Mouse (Mus musculus) heart, embryonic 16.5 days (tissue): ENCODE measurements around the gene Gm17334. TPM values are rescaled to one million over a fixed set of nuclear protein-coding genes. Genes with fewer than 3 reads are reported as not detected.

ENCODE experiments used
- ATAC-seq: fragments of 200-750 bp; cut with Nextera tagmentation; replicated peaks from 2 replicates; pipeline ENCODE4 v1.8.0; 2017; ENCODE audit warnings: moderate number of reproducible peaks; ENCODE audit not compliant: insufficient read depth, low FRiP score; ENCODE audit errors: extremely low read depth
- H3K27ac ChIP-seq: fragments of 300-500 bp; sonication (generic); 2 replicates; pipeline ENCODE4 v1.5.1; 2014; ENCODE audit warnings: mild to moderate bottlenecking, low read length, control low read depth, moderate library complexity
- H3K27me3 ChIP-seq: fragments of 300-500 bp; sonication (generic); 2 replicates; pipeline ENCODE4 v1.6.1; 2014; ENCODE audit warnings: low read length, mixed read lengths; ENCODE audit not compliant: control insufficient read depth, insufficient read depth
- H3K36me3 ChIP-seq: fragments of 300-500 bp; sonication (generic); 2 replicates; pipeline ENCODE4 v1.6.1; 2014; ENCODE audit not compliant: control insufficient read depth, insufficient read depth
- H3K4me1 ChIP-seq: fragments of 300-500 bp; sonication (generic); 2 replicates; pipeline ENCODE4 v1.6.1; 2014; ENCODE audit warnings: low read length, mixed read lengths; ENCODE audit not compliant: control insufficient read depth, insufficient read depth
- H3K4me2 ChIP-seq: fragments of 300-500 bp; sonication (generic); 2 replicates; pipeline ENCODE4 v1.6.1; 2014; ENCODE audit warnings: low read depth, mild to moderate bottlenecking, control low read depth, low read length
- H3K4me3 ChIP-seq: fragments of 300-500 bp; sonication (generic); 2 replicates; pipeline ENCODE4 v1.5.1; 2014; ENCODE audit warnings: mild to moderate bottlenecking, control low read depth, low read length
- H3K9ac ChIP-seq: fragments of 300-500 bp; sonication (generic); 2 replicates; pipeline ENCODE4 v1.6.1; 2014; ENCODE audit warnings: low read length, control low read depth
- H3K9me3 ChIP-seq: fragments of 300-500 bp; sonication (generic); replicated peaks from 2 replicates; pipeline ENCODE4 v1.6.1; 2016; ENCODE audit warnings: low read length; ENCODE audit not compliant: control insufficient read depth
- WGBS: fragments of 180-500 bp; shearing (Covaris S2); extraction: QIAGEN DNeasy Blood & Tissue Kit; methylation state at CpG from one replicate; pipeline ENCODE4 v1.1.7; 2014; 5-methylcytosine and 5-hydroxymethylcytosine counted together
- polyA plus RNA-seq: library from polyadenylated mRNA; unstranded; fragments of >200 nt; fragmentation: Nextera tagmentation; extraction: Ambion mirVana; gene quantifications from 2 replicates; pipeline ENCODE4 v1.2.1, GENCODE M21; 2015

Gm17334 gene
- polyA plus RNA-seq, 1 experiment from 2014 or later, result 0.53 TPM

- no peak overlapping the region for H3K4me2 ChIP-seq
- H3K36me3 ChIP-seq, result no peaks in the 10 kb centered on the region
- H3K4me3 ChIP-seq, result no peak overlapping the region
- H3K9me3 ChIP-seq, result no peaks in the 10 kb centered on the region
- WGBS, result 74% methylated on average over 16 of the region's 16 CpGs
- no peak overlapping the region for H3K9ac ChIP-seq
- no peak overlapping the region for H3K27ac ChIP-seq
- no peaks in the 10 kb centered on the region for H3K27me3 ChIP-seq
- ATAC-seq, result no peak
- H3K4me1 ChIP-seq, result no peaks in the 10 kb centered on the region
Observed at GRCm38 (mm10) chr11:53813001-53813868, 40.2 kb upstream of the Gm17334 start.

- WGBS, result 75% methylated on average over 3 of the region's 3 CpGs
- Histone ChIP-seq H3K27ac (no peak overlapping the region), H3K9ac (no peak overlapping the region), H3K27me3 (no peaks in the 10 kb centered on the region), H3K4me1 (no peaks in the 10 kb centered on the region), H3K4me2 (no peak overlapping the region), H3K9me3 (no peaks in the 10 kb centered on the region), H3K36me3 (no peaks in the 10 kb centered on the region), H3K4me3 (no peak overlapping the region)
- no peak for ATAC-seq
Observed at GRCm38 (mm10) chr11:53811312-53811711, 38.3 kb upstream of the Gm17334 start.

- H3K4me1 ChIP-seq, result no peaks in the 10 kb centered on the region
- no peak overlapping the region for H3K27ac ChIP-seq
Observed at GRCm38 (mm10) chr11:53810749-53811148, 37.8 kb upstream of the Gm17334 start.

GRCm38 (mm10) chr11:53810156-53810555 is 37.2 kb upstream of the Gm17334 start:
- 67% methylated on average over 5 of the region's 5 CpGs for WGBS
- ATAC-seq, result no peak
- H3K9me3 ChIP-seq, result no peaks in the 10 kb centered on the region

More at GRCm38 (mm10) chr11:53810749-53811148, 37.8 kb upstream of the Gm17334 start:
- Histone ChIP-seq H3K36me3 (no peaks in the 10 kb centered on the region), H3K4me3 (no peak overlapping the region), H3K27me3 (no peaks in the 10 kb centered on the region), H3K9ac (no peak overlapping the region), H3K9me3 (no peaks in the 10 kb centered on the region), H3K4me2 (no peak overlapping the region)
- 35% methylated on average over 2 of the region's 2 CpGs for WGBS
- no peak for ATAC-seq

GRCm38 (mm10) chr11:53809354-53809753 is 36.4 kb upstream of the Gm17334 start:
- Histone ChIP-seq H3K27ac (no peak overlapping the region), H3K4me2 (no peak overlapping the region), H3K9me3 (no peaks in the 10 kb centered on the region), H3K4me3 (no peak overlapping the region), H3K27me3 (no peaks in the 10 kb centered on the region), H3K9ac (no peak overlapping the region), H3K36me3 (no peaks in the 10 kb centered on the region), H3K4me1 (no peaks in the 10 kb centered on the region)
- no peak for ATAC-seq
- 48% methylated on average over 5 of the region's 5 CpGs for WGBS

More at GRCm38 (mm10) chr11:53810156-53810555, 37.2 kb upstream of the Gm17334 start:
- Histone ChIP-seq H3K4me1 (no peaks in the 10 kb centered on the region), H3K27ac (no peak overlapping the region), H3K9ac (no peak overlapping the region), H3K36me3 (no peaks in the 10 kb centered on the region), H3K4me2 (no peak overlapping the region), H3K4me3 (no peak overlapping the region), H3K27me3 (no peaks in the 10 kb centered on the region)

- WGBS, result 61% methylated on average over 9 of the region's 9 CpGs
- Histone ChIP-seq H3K27ac (no peak overlapping the region; the same call in 1 of the 2 replicates), H3K4me2 (no peak overlapping the region), H3K9ac (no peak overlapping the region), H3K9me3 (no peaks in the 10 kb centered on the region), H3K36me3 (no peaks in the 10 kb centered on the region), H3K4me3 (no peak overlapping the region), H3K27me3 (no peaks in the 10 kb centered on the region), H3K4me1 (no peaks in the 10 kb centered on the region)
- ATAC-seq, result no peak
Observed at GRCm38 (mm10) chr11:53805786-53806185, 32.8 kb upstream of the Gm17334 start.

GRCm38 (mm10) chr11:53804569-53805344 is 31.8 kb upstream of the Gm17334 start:
- 85% methylated on average over 14 of the region's 14 CpGs for WGBS
- no peak for ATAC-seq

GRCm38 (mm10) chr11:53803494-53803893 is 30.5 kb upstream of the Gm17334 start:
- ATAC-seq, result no peak
- WGBS, result 65% methylated on average over 6 of the region's 6 CpGs
- H3K9ac ChIP-seq, result no peak overlapping the region

More at GRCm38 (mm10) chr11:53804569-53805344, 31.8 kb upstream of the Gm17334 start:
- Histone ChIP-seq H3K4me3 (no peak overlapping the region), H3K4me1 (no peaks in the 10 kb centered on the region), H3K27ac (no peak overlapping the region), H3K4me2 (no peak overlapping the region), H3K9ac (no peak overlapping the region), H3K9me3 (no peaks in the 10 kb centered on the region), H3K27me3 (no peaks in the 10 kb centered on the region), H3K36me3 (no peaks in the 10 kb centered on the region)

GRCm38 (mm10) chr11:53803093-53803492 is 30.1 kb upstream of the Gm17334 start:
- H3K27ac ChIP-seq, result no peak overlapping the region
- WGBS, result 51% methylated on average over 12 of the region's 12 CpGs
- H3K4me1 ChIP-seq, result no peaks in the 10 kb centered on the region
- no peaks in the 10 kb centered on the region for H3K27me3 ChIP-seq
- no peak overlapping the region for H3K9ac ChIP-seq
- no peak for ATAC-seq
- no peaks in the 10 kb centered on the region for H3K36me3 ChIP-seq
- H3K9me3 ChIP-seq, result no peaks in the 10 kb centered on the region
- no peak overlapping the region for H3K4me2 ChIP-seq
- H3K4me3 ChIP-seq, result no peak overlapping the region

More at GRCm38 (mm10) chr11:53803494-53803893, 30.5 kb upstream of the Gm17334 start:
- Histone ChIP-seq H3K27ac (no peak overlapping the region), H3K36me3 (no peaks in the 10 kb centered on the region), H3K4me3 (no peak overlapping the region), H3K27me3 (no peaks in the 10 kb centered on the region), H3K4me2 (no peak overlapping the region), H3K4me1 (no peaks in the 10 kb centered on the region), H3K9me3 (no peaks in the 10 kb centered on the region)
